Mouse (Mus musculus) neural tube, embryonic 14.5 days (tissue): ENCODE measurements around the gene Tapt1. TPM values are rescaled to one million over a fixed set of nuclear protein-coding genes. Genes with fewer than 3 reads are reported as not detected.
"Not testable (repeated sequence)": the region's sequence is repeated elsewhere in the genome, so short reads cannot be mapped to it uniquely, and the experiment has no call there.

Source experiments
- ATAC-seq: fragments of 200-750 bp; cut with Nextera tagmentation; 2 replicates; pipeline ENCODE4 v1.8.0; 2017; ENCODE audit warnings: low read depth, mild to moderate bottlenecking, moderate TSS enrichment, moderate library complexity
- H3K27ac ChIP-seq: fragments of 300-500 bp; sonication (generic); 2 replicates; pipeline ENCODE4 v1.5.1; 2014; ENCODE audit warnings: low read depth, mild to moderate bottlenecking, control low read depth, low read length, moderate library complexity, mixed read lengths
- H3K27me3 ChIP-seq: fragments of 300-500 bp; sonication (generic); 2 replicates; pipeline ENCODE4 v1.6.1; 2014; ENCODE audit warnings: low read length; ENCODE audit not compliant: control insufficient read depth, insufficient read depth
- H3K36me3 ChIP-seq: fragments of 300-500 bp; sonication (generic); 2 replicates; pipeline ENCODE4 v1.6.1; 2014; ENCODE audit warnings: low read length, mixed read lengths; ENCODE audit not compliant: control insufficient read depth, insufficient read depth
- H3K4me1 ChIP-seq: fragments of 300-500 bp; sonication (generic); 2 replicates; pipeline ENCODE4 v1.6.1; 2014; ENCODE audit warnings: low read length; ENCODE audit not compliant: control insufficient read depth, insufficient read depth
- H3K4me2 ChIP-seq: fragments of 300-500 bp; sonication (generic); 2 replicates; pipeline ENCODE4 v1.6.1; 2014; ENCODE audit warnings: mild to moderate bottlenecking, low read depth, low read length, control low read depth
- H3K4me3 ChIP-seq: fragments of 300-500 bp; sonication (generic); 2 replicates; pipeline ENCODE4 v1.5.1; 2014; ENCODE audit warnings: low read depth, low read length, control low read depth, mixed read lengths
- H3K9ac ChIP-seq: fragments of 300-500 bp; sonication (generic); replicated peaks from 2 replicates; pipeline ENCODE4 v1.6.1; 2014; ENCODE audit warnings: low read depth, mild to moderate bottlenecking, control low read depth, low read length, mixed read lengths
- H3K9me3 ChIP-seq: fragments of 300-500 bp; sonication (generic); 2 replicates; pipeline ENCODE4 v1.6.1; 2016; ENCODE audit warnings: low read length; ENCODE audit not compliant: control insufficient read depth
- WGBS: fragments of 180-500 bp; shearing (Covaris S2); extraction: QIAGEN DNeasy Blood & Tissue Kit; methylation state at CpG from one replicate; pipeline ENCODE4 v1.1.7; 2014; 5-methylcytosine and 5-hydroxymethylcytosine counted together
- polyA plus RNA-seq: library from polyadenylated mRNA; unstranded; fragments of >200 nt; fragmentation: Nextera tagmentation; extraction: Ambion mirVana; gene quantifications from 2 replicates; pipeline ENCODE4 v1.2.1, GENCODE M21; 2014

The Tapt1 gene
- polyA plus RNA-seq, 1 experiment from 2014 or later = 42.4 TPM

DNA sequence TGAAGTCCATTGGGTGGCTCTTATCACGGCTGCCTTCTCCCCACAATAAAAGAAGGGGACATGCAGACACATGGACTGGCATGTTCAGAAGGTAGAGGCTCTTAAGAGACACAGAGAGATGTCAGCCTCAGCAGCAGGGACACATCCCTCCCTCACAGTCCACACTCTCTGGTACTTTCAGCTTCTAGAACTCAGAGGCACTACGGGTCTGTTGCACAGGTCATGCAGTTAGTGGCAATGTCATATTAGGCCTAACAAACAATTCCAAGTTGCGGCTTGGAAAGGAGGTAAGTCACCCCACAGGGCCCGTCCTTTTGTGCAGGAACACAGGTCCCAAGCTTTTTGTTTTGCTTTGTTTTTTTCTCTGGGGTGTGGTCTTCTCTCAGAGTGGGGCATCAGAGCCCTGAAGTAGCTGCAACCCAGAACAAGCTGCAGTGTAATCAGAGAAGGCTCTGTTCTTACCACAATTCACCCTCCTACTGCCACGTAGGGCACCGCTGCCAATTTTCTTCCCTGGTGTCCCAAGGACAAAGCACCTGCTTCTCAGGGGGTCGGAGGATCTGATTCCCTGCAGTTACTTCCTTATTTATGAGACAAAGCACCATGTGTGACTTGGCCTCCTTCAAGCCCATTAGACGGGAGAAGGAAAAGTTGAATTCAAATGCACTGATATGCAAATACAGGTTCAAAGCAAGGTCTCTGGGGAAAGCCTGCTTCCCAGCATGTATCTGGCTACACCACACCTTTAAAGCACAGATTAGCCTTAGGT is 82.8 kb downstream of the Tapt1 start:
- no peak overlapping the region for H3K27ac ChIP-seq
- WGBS = 28% methylated on average over 8 of the region's 8 CpGs
- no peak overlapping the region for H3K4me2 ChIP-seq
- no peak for ATAC-seq
- no peaks in the 10 kb centered on the region for H3K36me3 ChIP-seq
- H3K9me3 ChIP-seq = no peaks in the 10 kb centered on the region
- no peak overlapping the region for H3K4me3 ChIP-seq
- no peaks in the 10 kb centered on the region for H3K27me3 ChIP-seq
- H3K4me1 ChIP-seq = no peaks in the 10 kb centered on the region
- no peak overlapping the region for H3K9ac ChIP-seq

DNA sequence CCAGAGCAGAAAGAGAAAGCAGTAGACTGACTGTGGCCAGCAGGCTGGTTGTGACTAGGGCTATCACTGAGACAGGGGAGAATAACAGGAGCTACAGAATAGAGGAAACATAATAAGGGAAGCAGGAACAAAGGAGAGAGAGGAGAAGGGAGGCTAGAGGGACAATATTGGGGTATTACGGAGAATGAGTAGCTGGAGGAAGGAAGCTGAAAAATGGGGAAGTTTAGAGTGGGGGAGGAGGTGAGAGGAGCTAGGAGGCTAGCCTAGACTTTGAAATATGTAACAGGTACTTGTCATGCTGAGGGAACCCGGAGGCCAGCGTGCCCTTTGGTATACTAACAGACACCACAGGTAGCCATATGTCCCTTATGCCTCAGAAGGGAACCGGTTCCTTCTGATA is 98.9 kb downstream of the Tapt1 start:
- no peaks in the 10 kb centered on the region for H3K36me3 ChIP-seq
- ATAC-seq = no peak
- H3K4me3 ChIP-seq = no peak overlapping the region
- H3K27ac ChIP-seq = no peak overlapping the region
- WGBS = 75% methylated on average over 4 of the region's 4 CpGs
- no peaks in the 10 kb centered on the region for H3K27me3 ChIP-seq
- H3K9ac ChIP-seq = no peak overlapping the region
- H3K9me3 ChIP-seq = no peaks in the 10 kb centered on the region
- H3K4me2 ChIP-seq = no peak overlapping the region
- no peaks in the 10 kb centered on the region for H3K4me1 ChIP-seq

DNA sequence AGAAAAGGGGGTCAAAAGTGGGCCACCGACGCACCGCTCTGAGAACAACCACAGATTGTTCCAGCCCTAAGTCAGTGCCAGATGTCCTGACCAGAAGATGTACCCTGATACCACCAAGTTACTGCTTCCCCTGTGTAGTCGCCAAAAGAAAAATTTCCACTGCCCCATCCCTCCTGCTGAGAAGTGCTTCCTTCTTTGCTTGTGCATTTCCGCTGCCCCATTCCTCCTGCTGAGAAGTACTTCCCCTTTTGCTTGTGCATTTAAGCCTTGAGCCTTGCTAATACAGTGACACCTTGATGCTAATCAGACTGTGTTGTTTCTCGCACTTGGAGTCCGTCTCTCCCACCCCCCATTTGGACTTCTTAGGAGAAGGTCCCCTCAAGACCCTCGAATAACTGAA is 99.9 kb downstream of the Tapt1 start:
- H3K9me3 ChIP-seq, H3K9ac ChIP-seq, H3K27me3 ChIP-seq, H3K4me1 ChIP-seq, H3K4me3 ChIP-seq, H3K36me3 ChIP-seq, ATAC-seq, H3K4me2 ChIP-seq, H3K27ac ChIP-seq: not testable (repeated sequence)
- 80% methylated on average over 8 of the region's 8 CpGs for WGBS

Other genes with a start within 250 kb of the Tapt1 start
- 0.54 and 8.1 TPM in 2 replicates for gene Fgfbp1, start 244.8 kb downstream of the Tapt1 start, polyA plus RNA-seq
- 30.2 and 38.9 TPM in 2 replicates for gene Prom1, start 124.6 kb downstream of the Tapt1 start, polyA plus RNA-seq